Mouse (Mus musculus) liver, embryonic 14.5 days (tissue): Measurements from ENCODE around the gene Npr2.

ENCODE experiments used
- CTCF ChIP-seq: IDR thresholded peaks from 2 replicates; pipeline ENCODE4 v1.5.1; 2016; ENCODE audit warnings: antibody characterized with exemption, low read depth, control low read depth
- EP300 ChIP-seq: IDR thresholded peaks from 2 replicates; pipeline ENCODE4 v1.6.1; 2016; ENCODE audit warnings: antibody characterized with exemption, low read depth

- TF ChIP-seq CTCF = no peak
- no peak for TF ChIP-seq EP300
These were observed 2.0 kb downstream of the Npr2 start for GRCm38 (mm10) chr4:43633736-43634135.
